Mouse (Mus musculus): ENCODE measurements around the gene Gstp3.

GRCm38 (mm10) chr19:4045966-4046865 lies 13.2 kb downstream of the Gstp3 start, which contains the start of gene Gstp2:
- TF ChIP-seq POLR2A (IDR thresholded peaks at IDR 0.05; ENCODE audit: low read depth, low read length) (no peak), CTCF (conservative IDR thresholded peaks at IDR 0.05; ENCODE audit: insufficient read depth, insufficient read length, low read depth, low read length) (peak; percentile 56)

All from kidney, adult 2 months (tissue).